Mouse (Mus musculus) MEL (cell line): ENCODE data around the gene Araf.

Experiments
- CTCF ChIP-seq, 3 experiments: IDR thresholded peaks in 2 of 3; conservative IDR thresholded peaks in 1 of 3; 2 replicates each; pipeline ENCODE4 v1.5.1; 2011 to 2012; ENCODE audit warnings: low read length in 3 of 3, low read depth in 2 of 3, mild to moderate bottlenecking in 2 of 3, improper control_type of control experiment in 1 of 3, inconsistent platforms in 1 of 3, mixed read lengths in 1 of 3, moderate library complexity in 1 of 3; ENCODE audit not compliant: control insufficient read depth in 1 of 3, insufficient read depth in 1 of 3, poor library complexity in 1 of 3, severe bottlenecking in 1 of 3
- HCFC1 ChIP-seq: IDR thresholded peaks from 2 replicates; pipeline ENCODE4 v1.6.1; 2012; ENCODE audit warnings: low read depth, mild to moderate bottlenecking, inconsistent platforms, low read length, improper control_type of control experiment, moderate library complexity
- KAT2A ChIP-seq: conservative IDR thresholded peaks from 2 replicates; pipeline ENCODE4 v1.6.1; 2012; ENCODE audit warnings: low read depth, low read length, improper control_type of control experiment, inconsistent platforms

GRCm38 (mm10) chrX:20847232-20847631 lies 49.6 kb downstream of the Araf start:
- TF ChIP-seq CTCF (IDR thresholded peaks at IDR 0.05 in 2 of 3, conservative IDR thresholded peaks at IDR 0.05 in 1 of 3; ENCODE audit: control insufficient read depth in 1 of 3, insufficient read depth in 1 of 3, low read depth in 2 of 3, low read length in 3 of 3, poor library complexity in 1 of 3, severe bottlenecking in 1 of 3) = no peak
- no peak for TF ChIP-seq KAT2A
- no peak for TF ChIP-seq HCFC1
